ENCODE assay signal across 9 mouse cellular contexts in the genomic region with DNA sequence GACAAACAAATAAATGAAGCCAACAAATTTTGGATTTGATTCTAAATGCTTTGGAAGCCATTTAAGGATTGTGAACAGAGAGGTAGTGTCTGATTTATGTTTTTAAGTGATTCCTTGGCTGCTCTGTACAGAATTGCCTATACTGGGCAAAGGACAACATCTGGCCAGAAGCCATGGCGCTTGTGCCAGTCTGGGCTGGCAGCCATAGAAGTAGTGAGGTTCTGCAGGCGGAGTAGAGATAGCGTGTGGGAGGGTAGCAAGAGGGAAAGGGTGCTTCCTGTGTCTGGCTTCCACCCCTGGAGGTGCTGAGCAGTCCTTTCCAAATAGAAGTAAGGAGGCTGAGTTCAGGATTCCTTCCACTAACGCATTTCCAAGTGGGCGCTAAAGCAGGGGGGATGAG. TPM values are rescaled to one million over a fixed set of nuclear protein-coding genes. Genes with fewer than 3 reads are reported as not detected.
A peak's percentile ranks its signal among the peaks of the same experiment; 100 is the strongest.
DNase-seq lines count a peak whose midpoint lies in the region; ATAC-seq and TF ChIP-seq lines count a peak whose summit lies in the region.
"Had no signal": no experiment of that assay in that cellular context is flagged by ENCODE, and none has a peak within 500 bp of the region (broad histone marks: within the 10 kb centered on the region; RNA-seq: fewer than 3 reads in every experiment).

No protein-coding gene starts in this region.

- H3K4me1 ChIP-seq in embryonic facial prominence, embryonic 14.5 days (ENCODE audit: control insufficient read depth, insufficient read depth, low read length): peaks cover 12% of the 10 kb centered on the region
- peaks cover 45% of the 10 kb centered on the region for H3K4me1 ChIP-seq in embryonic facial prominence, embryonic 10.5 days
- H3K4me1 ChIP-seq in liver, postnatal 0 days (ENCODE audit: insufficient read depth): peaks cover 6% of the 10 kb centered on the region

- H3K9me3 ChIP-seq in embryonic facial prominence, embryonic 14.5 days (ENCODE audit: control insufficient read depth, low read length): no peaks in the 10 kb centered on the region
- H3K9me3 ChIP-seq in embryonic facial prominence, embryonic 10.5 days: no peaks in the 10 kb centered on the region
- H3K9me3 ChIP-seq in liver, postnatal 0 days (ENCODE audit: low read length): no peaks in the 10 kb centered on the region
- H3K9me3 ChIP-seq: lung, embryonic 15.5 days had no signal

- H3K4me3 ChIP-seq in embryonic facial prominence, embryonic 14.5 days (ENCODE audit: low read depth, low read length): no peak overlapping the region
- H3K4me3 ChIP-seq in embryonic facial prominence, embryonic 10.5 days: no peak overlapping the region
- no peak overlapping the region for H3K4me3 ChIP-seq in liver, postnatal 0 days (ENCODE audit: low read depth, low read length)
- H3K4me3 ChIP-seq: lung, embryonic 15.5 days had no signal

- no peak overlapping the region for H3K27ac ChIP-seq in embryonic facial prominence, embryonic 14.5 days (replicated peaks; ENCODE audit: low read depth, low read length)
- H3K27ac ChIP-seq in embryonic facial prominence, embryonic 10.5 days (replicated peaks): no peak overlapping the region
- no peak overlapping the region for H3K27ac ChIP-seq in liver, postnatal 0 days (ENCODE audit: low read depth)
- H3K27ac ChIP-seq: lung, embryonic 15.5 days had no signal

- H3K9ac ChIP-seq in embryonic facial prominence, embryonic 14.5 days (ENCODE audit: low read depth, low read length): no peak overlapping the region
- no peak overlapping the region for H3K9ac ChIP-seq in liver, postnatal 0 days (replicated peaks)
- H3K9ac ChIP-seq: lung, embryonic 15.5 days had no signal

- WGBS in embryonic facial prominence, embryonic 14.5 days: 79% methylated on average over 5 of the region's 5 CpGs
- WGBS in embryonic facial prominence, embryonic 10.5 days: 85% methylated on average over 5 of the region's 5 CpGs
- 55% methylated on average over 5 of the region's 5 CpGs for WGBS in liver, postnatal 0 days (ENCODE audit: insufficient replicate concordance)

- H3K4me2 ChIP-seq in embryonic facial prominence, embryonic 14.5 days (ENCODE audit: low read depth, low read length): no peak overlapping the region
- no peak overlapping the region for H3K4me2 ChIP-seq in liver, postnatal 0 days (ENCODE audit: low read depth, low read length)
- H3K4me2 ChIP-seq: lung, embryonic 15.5 days had no signal

- H3K27me3 ChIP-seq in embryonic facial prominence, embryonic 14.5 days (replicated peaks; ENCODE audit: control insufficient read depth, insufficient read depth, low read length): no peaks in the 10 kb centered on the region
- no peaks in the 10 kb centered on the region for H3K27me3 ChIP-seq in embryonic facial prominence, embryonic 10.5 days (replicated peaks; ENCODE audit: low read depth, poor library complexity, severe bottlenecking)
- H3K27me3 ChIP-seq in liver, postnatal 0 days (ENCODE audit: insufficient read depth, low read length): no peaks in the 10 kb centered on the region
- H3K27me3 ChIP-seq: lung, embryonic 15.5 days had no signal

- DNase-seq in embryonic facial prominence, embryonic 14.5 days (ENCODE audit: low spot score): peak; percentile 33
- no peak for DNase-seq in embryonic facial prominence, embryonic 10.5 days (ENCODE audit: low spot score)
- peak; percentile 52 for DNase-seq in 3T3-L1 (ENCODE audit: low read depth, low spot score)
- peak; percentile 18 to 57 for DNase-seq in gastrocnemius, adult 8-10 months (ENCODE audit: low spot score in 2 of 2)
- peak; percentile 50 to 61 for DNase-seq in kidney, postnatal 25 days
- peak; percentile 34 to 40 for DNase-seq in right cerebral cortex, adult 2 months (ENCODE audit: low spot score in 2 of 2)
- no peak for DNase-seq in spleen, postnatal 14 days (ENCODE audit: low spot score in 2 of 2)
- DNase-seq in liver, postnatal 0 days: no peak

- ATAC-seq in embryonic facial prominence, embryonic 14.5 days (ENCODE audit: low read depth): no peak
- ATAC-seq in liver, postnatal 0 days: no peak

- no peak for TF ChIP-seq EP300 in liver, postnatal 0 days (IDR thresholded peaks at IDR 0.05; ENCODE audit: low read depth)

- H3K36me3 ChIP-seq in embryonic facial prominence, embryonic 14.5 days (ENCODE audit: control insufficient read depth, insufficient read depth, low read length): no peaks in the 10 kb centered on the region
- peaks cover 49% of the 10 kb centered on the region for H3K36me3 ChIP-seq in embryonic facial prominence, embryonic 10.5 days (replicated peaks)
- no peaks in the 10 kb centered on the region for H3K36me3 ChIP-seq in liver, postnatal 0 days (replicated peaks; ENCODE audit: insufficient read depth, low read length)
- H3K36me3 ChIP-seq: lung, embryonic 15.5 days had no signal

- TF ChIP-seq CTCF in liver, postnatal 0 days (IDR thresholded peaks at IDR 0.05; ENCODE audit: low read depth): no peak

RNA-seq across cellular contexts. Expression of a gene that starts 3.9 kb away (rescaled TPM):
- 65.9 and 75.8 TPM in 2 replicates for polyA plus RNA-seq in embryonic facial prominence, embryonic 14.5 days (2014; fragmentation: Nextera tagmentation; extraction: Ambion mirVana)
- 129 and 137 TPM in 2 replicates for polyA plus RNA-seq in embryonic facial prominence, embryonic 10.5 days (2016; fragmentation: Nextera tagmentation; extraction: Ambion mirVana)
- total RNA-seq in gastrocnemius, adult 8-10 months (2022): 10 to 100 TPM; 15.3 to 18.8 (median 16.9) TPM
- 10.6 and 11.6 TPM in 2 replicates for polyA plus RNA-seq in liver, postnatal 0 days (2015; fragmentation: Nextera tagmentation; extraction: Ambion mirVana)

Comparison
In these comparisons a context has a peak if more than half of its experiments do, and no peak if none do; other contexts are left out.
1. DNase-seq: peak in embryonic facial prominence, embryonic 14.5 days (single experiment), 3T3-L1 (single experiment), gastrocnemius, adult 8-10 months (2 of 2), kidney, postnatal 25 days (2 of 2) and right cerebral cortex, adult 2 months (2 of 2); none in embryonic facial prominence, embryonic 10.5 days (single experiment), spleen, postnatal 14 days (0 of 2) and liver, postnatal 0 days (single experiment).